Mouse (Mus musculus) spleen, embryonic (tissue): ENCODE data around the gene Gm15085.
"Not testable (repeated sequence)": the region's sequence is repeated elsewhere in the genome, so short reads cannot be mapped to it uniquely, and the experiment has no call there.

Source experiments
- CTCF ChIA-PET: fragments of 350-600 bp; sonication (Branson Sonifier 250); formaldehyde crosslinking; loops from one replicate; lab custom pipeline; 2022; lab: Charles Lee

Gm15085 gene

GRCm38 (mm10) chrX:149447317-149447716, at the start of gene Gm15085:
Gene Gm15085 (plus strand): TSS chrX:149447617.
- CTCF ChIA-PET: not testable (repeated sequence)
